Mouse (Mus musculus): ENCODE results near the gene Gramd1c.

Gramd1c gene

GRCm38 (mm10) chr16:43951591-43951990 is 111.6 kb downstream of the Gramd1c start:
- peak; percentile 69 to 71 for DNase-seq

DNA sequence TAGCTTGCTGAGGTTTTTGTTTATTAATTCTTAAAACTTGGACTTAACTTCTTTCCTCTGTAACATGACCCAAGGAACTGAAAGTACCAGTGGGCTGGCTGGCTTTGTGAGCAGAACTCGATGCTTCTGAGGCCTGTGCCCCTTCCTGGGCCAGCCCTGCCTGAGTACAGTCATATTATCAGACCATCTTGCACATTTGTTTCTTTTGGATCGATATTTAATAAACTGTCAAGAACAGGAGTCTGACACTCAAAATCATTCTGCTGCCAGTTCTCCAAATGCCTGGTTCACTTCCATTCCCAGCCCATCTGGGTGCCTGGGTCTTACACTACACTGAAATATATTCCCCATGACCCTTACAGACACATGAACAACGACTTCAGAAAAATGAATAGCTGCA is 117.3 kb downstream of the Gramd1c start:
- DNase-seq = no peak

- DNase-seq = no peak
Observed at GRCm38 (mm10) chr16:43945351-43945750, 117.8 kb downstream of the Gramd1c start.

DNA sequence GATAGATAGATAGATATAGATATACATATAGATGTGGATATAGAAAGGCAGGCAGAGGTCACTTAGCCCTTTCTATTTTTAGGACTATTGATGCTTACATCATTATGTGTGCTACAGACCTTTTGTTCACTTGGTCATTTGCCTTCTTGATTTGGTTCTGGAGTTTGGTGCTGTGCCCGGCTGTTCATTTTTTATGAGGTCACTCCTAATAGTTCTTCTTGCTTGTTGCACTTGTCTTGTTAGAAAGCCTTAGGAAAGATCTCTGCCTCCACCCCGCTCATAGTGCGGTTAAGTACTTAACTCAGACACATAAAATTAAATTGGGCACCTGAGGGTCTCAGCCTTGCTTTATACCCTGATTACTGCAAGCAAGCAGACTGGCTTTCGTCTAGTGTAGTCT is 122.3 kb downstream of the Gramd1c start:
- no peak for DNase-seq

- DNase-seq = no peak
Observed at GRCm38 (mm10) chr16:43935892-43936291, 127.3 kb downstream of the Gramd1c start.

DNA sequence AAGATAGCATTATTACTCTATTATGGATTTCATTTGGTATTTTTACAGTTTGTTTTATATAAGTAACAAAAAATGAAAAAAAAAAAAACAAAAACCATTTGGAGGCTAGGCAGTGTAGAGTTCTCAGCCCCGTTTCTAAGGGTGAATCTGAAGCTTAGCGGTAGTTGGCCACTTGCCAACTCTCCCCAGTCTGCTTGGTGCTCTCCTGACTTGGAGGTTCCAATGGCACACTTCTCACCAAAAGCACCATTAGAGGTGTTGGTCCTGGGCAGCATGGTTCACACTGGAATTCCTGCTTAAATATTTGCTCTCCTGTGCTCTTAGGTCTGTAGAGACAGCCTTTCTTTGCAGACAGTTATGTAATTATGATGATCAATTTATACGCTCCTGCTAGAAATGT is 127.8 kb downstream of the Gramd1c start:
- no peak for DNase-seq

- no peak for DNase-seq
Observed at GRCm38 (mm10) chr16:43934856-43935255, 128.3 kb downstream of the Gramd1c start.

GRCm38 (mm10) chr16:43933041-43933440 is 130.1 kb downstream of the Gramd1c start:
- no peak for DNase-seq

GRCm38 (mm10) chr16:43932319-43932718 is 130.8 kb downstream of the Gramd1c start:
- no peak for DNase-seq

DNA sequence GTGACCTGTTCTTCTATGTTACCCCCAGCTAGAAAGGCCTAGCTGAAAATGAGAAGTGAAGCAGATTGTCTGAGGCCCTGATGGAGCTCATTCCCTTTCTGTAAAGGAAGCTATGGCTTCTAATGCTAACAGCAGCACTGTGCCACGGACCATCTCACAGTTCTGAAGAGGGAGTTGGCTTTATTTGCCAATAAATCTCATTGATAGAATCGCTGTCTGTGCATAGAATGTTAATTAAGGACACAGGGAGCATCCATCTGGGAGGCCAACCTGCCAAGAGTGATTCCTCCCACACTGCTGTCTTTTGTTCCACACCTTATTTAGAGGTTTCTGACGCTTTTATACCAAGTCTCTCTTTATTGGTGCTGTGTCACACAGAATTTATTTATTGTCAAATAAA is 131.6 kb downstream of the Gramd1c start:
- DNase-seq = no peak

GRCm38 (mm10) chr16:43930577-43930976 is 132.6 kb downstream of the Gramd1c start:
- DNase-seq = no peak
